18 mouse cellular contexts compared by ENCODE assay signal in the genomic region with DNA sequence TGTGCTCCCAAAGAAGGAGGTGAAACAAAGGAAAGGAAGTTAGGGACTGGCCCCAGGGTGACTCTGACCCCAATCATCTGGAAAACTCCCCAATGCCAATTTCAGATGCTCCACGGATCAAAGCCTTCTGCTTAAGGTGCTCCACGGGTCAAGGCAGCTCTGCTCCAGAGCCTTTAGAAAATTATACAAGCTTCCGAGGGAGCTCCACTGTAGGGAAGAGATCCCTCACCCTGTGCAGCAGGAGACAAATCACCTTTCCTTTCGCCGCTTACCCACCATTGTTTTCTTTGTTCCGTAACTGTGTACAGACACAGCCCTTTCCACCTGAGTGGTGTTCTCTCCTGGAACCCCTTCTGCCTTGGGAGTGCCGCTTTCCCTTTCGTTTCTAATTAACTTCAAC.
"Had no signal": no experiment of that assay in that cellular context is flagged by ENCODE, and none has a peak within 500 bp of the region (broad histone marks: within the 10 kb centered on the region; RNA-seq: fewer than 3 reads in every experiment).

No protein-coding gene starts in this region.

- ATAC-seq: midbrain, embryonic 16.5 days had no signal

- H3K36me3 ChIP-seq: lung, embryonic 15.5 days; midbrain, embryonic 10.5 days; midbrain, embryonic 12.5 days; neural tube, embryonic 13.5 days; neural tube, embryonic 15.5 days; stomach, embryonic 15.5 days had no signal

- H3K27ac ChIP-seq: lung, embryonic 15.5 days; midbrain, embryonic 10.5 days; midbrain, embryonic 12.5 days; neural tube, embryonic 13.5 days; neural tube, embryonic 15.5 days; stomach, embryonic 15.5 days had no signal

- H3K9me3 ChIP-seq: lung, embryonic 15.5 days; midbrain, embryonic 10.5 days; midbrain, embryonic 12.5 days; neural tube, embryonic 13.5 days; neural tube, embryonic 15.5 days; stomach, embryonic 15.5 days had no signal

- H3K27me3 ChIP-seq: lung, embryonic 15.5 days; midbrain, embryonic 12.5 days; neural tube, embryonic 13.5 days; neural tube, embryonic 15.5 days; stomach, embryonic 15.5 days had no signal

- DNase-seq: lung, adult 18-20 months; lung, postnatal 10 days; lung, postnatal 4 days; midbrain, embryonic 14.5 days; retina, postnatal 1 day; right cerebral cortex, postnatal 25 days; right cerebral cortex, postnatal 4 days; thymus, adult 2 months; thymus, postnatal 25 days; thymus, postnatal 4 days had no signal

- H3K9ac ChIP-seq: lung, embryonic 15.5 days; midbrain, embryonic 12.5 days; neural tube, embryonic 13.5 days; neural tube, embryonic 15.5 days; stomach, embryonic 15.5 days had no signal

- H3K4me1 ChIP-seq: midbrain, embryonic 12.5 days; neural tube, embryonic 13.5 days had no signal

- H3K4me3 ChIP-seq: lung, embryonic 15.5 days; midbrain, embryonic 10.5 days; midbrain, embryonic 12.5 days; myocyte; neural tube, embryonic 13.5 days; neural tube, embryonic 15.5 days; stomach, embryonic 15.5 days had no signal

- H3K4me2 ChIP-seq: lung, embryonic 15.5 days; midbrain, embryonic 12.5 days; neural tube, embryonic 13.5 days; neural tube, embryonic 15.5 days; stomach, embryonic 15.5 days had no signal
